Comparison of ENCODE assay signal across 9 mouse cellular contexts in the genomic region with DNA sequence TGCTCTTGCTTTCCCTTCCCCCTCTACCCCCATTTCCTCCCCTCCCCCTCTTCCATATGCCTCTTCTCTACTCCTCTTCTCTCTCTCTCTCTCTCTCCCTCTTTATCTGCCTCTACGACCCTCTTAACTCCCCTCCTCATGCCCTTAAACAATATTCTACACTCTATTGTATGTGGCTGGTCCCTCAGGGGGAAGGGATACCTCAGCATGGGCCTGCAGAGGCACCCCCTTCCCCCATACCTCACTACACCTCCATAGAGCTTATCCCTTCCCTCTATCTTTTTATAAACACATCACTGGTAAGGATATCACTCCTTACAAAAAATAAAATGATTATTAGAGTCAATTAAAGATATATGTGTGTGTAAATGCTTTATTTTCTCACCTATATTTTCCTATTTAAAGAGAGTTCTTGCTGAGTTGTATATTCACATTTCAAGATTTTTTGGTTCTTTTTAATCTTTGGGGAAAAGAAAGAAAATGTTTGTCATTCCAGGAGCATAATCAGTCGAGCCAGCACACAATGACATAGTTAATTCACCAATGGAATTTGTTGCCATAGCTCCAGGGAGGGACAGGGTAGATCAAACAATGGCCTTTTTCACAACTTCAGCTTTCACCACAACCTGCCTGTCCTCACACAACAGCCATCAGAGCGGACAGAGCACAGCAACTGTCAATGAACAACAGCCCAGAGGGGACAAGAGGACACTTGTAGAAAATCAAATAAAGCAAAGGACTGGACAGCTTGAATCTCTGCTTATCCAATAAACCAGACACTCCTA. TPM values are rescaled to one million over a fixed set of nuclear protein-coding genes. Genes with fewer than 3 reads are reported as not detected.
A peak's percentile ranks its signal among the peaks of the same experiment; 100 is the strongest.
DNase-seq lines count a peak whose midpoint lies in the region; ATAC-seq and TF ChIP-seq lines count a peak whose summit lies in the region.
"Had no signal": no experiment of that assay in that cellular context is flagged by ENCODE, and none has a peak within 500 bp of the region (broad histone marks: within the 10 kb centered on the region; RNA-seq: fewer than 3 reads in every experiment).

A gene (plus strand): TSS at position 646 of the 785 bp plus-strand sequence.

- WGBS in hindbrain, embryonic 12.5 days: 23% methylated on average over 3 of the region's 3 CpGs
- WGBS in intestine, postnatal 0 days: 32% methylated on average over 3 of the region's 3 CpGs
- WGBS in heart, adult 2 months: 30% methylated on average over 3 of the region's 3 CpGs

- no peak within 1 kb of the TSS; the same call in 1 of the 2 replicates for H3K4me3 ChIP-seq in G1E (ENCODE audit: low read depth, low read length)
- H3K4me3 ChIP-seq in bone marrow macrophage, adult 2 months (ENCODE audit: insufficient read depth, low read length): no peak within 1 kb of the TSS
- H3K4me3 ChIP-seq in hindbrain, embryonic 12.5 days: no peak within 1 kb of the TSS
- no peak within 1 kb of the TSS for H3K4me3 ChIP-seq in intestine, postnatal 0 days (ENCODE audit: low read depth, low read length)
- no peak within 1 kb of the TSS for H3K4me3 ChIP-seq in heart, adult 2 months
- H3K4me3 ChIP-seq: stomach, embryonic 15.5 days had no signal

- DNase-seq in G1E (ENCODE audit: low spot score): no peak
- DNase-seq in left cerebral cortex, postnatal 4 days: no peak
- DNase-seq in heart, adult 2 months: no peak
- DNase-seq in heart, adult 18-20 months: no peak

- H3K4me2 ChIP-seq in hindbrain, embryonic 12.5 days (replicated peaks): no peak within 1 kb of the TSS
- H3K4me2 ChIP-seq in intestine, postnatal 0 days (replicated peaks; ENCODE audit: low read depth): no peak within 1 kb of the TSS
- H3K4me2 ChIP-seq: stomach, embryonic 15.5 days had no signal

- peaks cover 11% of the 10 kb centered on the region for H3K4me1 ChIP-seq in G1E (ENCODE audit: insufficient read depth, low read depth, low read length)
- H3K4me1 ChIP-seq in bone marrow macrophage, adult 2 months (ENCODE audit: control insufficient read depth, insufficient read depth, low read length): peaks cover 4% of the 10 kb centered on the region
- no peaks in the 10 kb centered on the region for H3K4me1 ChIP-seq in hindbrain, embryonic 12.5 days
- H3K4me1 ChIP-seq in intestine, postnatal 0 days (replicated peaks; ENCODE audit: control insufficient read depth, insufficient read depth, low read length): no peaks in the 10 kb centered on the region
- no peaks in the 10 kb centered on the region for H3K4me1 ChIP-seq in heart, adult 2 months (ENCODE audit: control insufficient read depth, insufficient read depth, low read length)
- H3K4me1 ChIP-seq: stomach, embryonic 15.5 days had no signal

- TF ChIP-seq EP300 in heart, adult 2 months (IDR thresholded peaks at IDR 0.05; ENCODE audit: insufficient read depth, low read depth, low read length): no peak

- no peak for TF ChIP-seq POLR2A in bone marrow macrophage, adult 2 months (IDR thresholded peaks at IDR 0.05; ENCODE audit: borderline replicate concordance, low read depth, low read length)
- TF ChIP-seq POLR2A in heart, adult 2 months (IDR thresholded peaks at IDR 0.05; ENCODE audit: insufficient read depth, low read depth, low read length): no peak

- H3K9ac ChIP-seq in hindbrain, embryonic 12.5 days: no peak within 1 kb of the TSS
- H3K9ac ChIP-seq in intestine, postnatal 0 days (ENCODE audit: low read depth, low read length): no peak within 1 kb of the TSS
- no peak within 1 kb of the TSS for H3K9ac ChIP-seq in heart, adult 2 months (ENCODE audit: low read depth, low read length)
- H3K9ac ChIP-seq: stomach, embryonic 15.5 days had no signal

- H3K9me3 ChIP-seq in G1E (replicated peaks): no peaks in the 10 kb centered on the region
- no peaks in the 10 kb centered on the region for H3K9me3 ChIP-seq in hindbrain, embryonic 12.5 days (replicated peaks)
- no peaks in the 10 kb centered on the region for H3K9me3 ChIP-seq in intestine, postnatal 0 days (ENCODE audit: control insufficient read depth)
- H3K9me3 ChIP-seq: stomach, embryonic 15.5 days had no signal

- no peaks in the 10 kb centered on the region for H3K27me3 ChIP-seq in G1E (ENCODE audit: insufficient read depth, low read length)
- no peaks in the 10 kb centered on the region for H3K27me3 ChIP-seq in hindbrain, embryonic 12.5 days
- H3K27me3 ChIP-seq in intestine, postnatal 0 days (replicated peaks; ENCODE audit: control insufficient read depth, insufficient read depth, low read length): no peaks in the 10 kb centered on the region
- H3K27me3 ChIP-seq in heart, adult 2 months (ENCODE audit: control insufficient read depth, insufficient read depth, low read length): no peaks in the 10 kb centered on the region
- H3K27me3 ChIP-seq: stomach, embryonic 15.5 days had no signal

- no peaks in the 10 kb centered on the region for H3K79me2 ChIP-seq in heart, adult 2 months (replicated peaks; ENCODE audit: control insufficient read depth, insufficient read depth, low read length)

- TF ChIP-seq CTCF in G1E (IDR thresholded peaks at IDR 0.05; ENCODE audit: low read depth, low read length): no peak
- TF ChIP-seq CTCF in bone marrow macrophage, adult 2 months (IDR thresholded peaks at IDR 0.05; ENCODE audit: low read depth, low read length): no peak
- no peak for TF ChIP-seq CTCF in intestine, postnatal 0 days (IDR thresholded peaks at IDR 0.05; ENCODE audit: low read depth)
- no peak for TF ChIP-seq CTCF in heart, adult 2 months (IDR thresholded peaks at IDR 0.05)

- H3K27ac ChIP-seq in bone marrow macrophage, adult 2 months (ENCODE audit: insufficient read depth, low read depth, low read length): peak within 1 kb of the TSS; percentile 36
- no peak within 1 kb of the TSS for H3K27ac ChIP-seq in hindbrain, embryonic 12.5 days
- no peak within 1 kb of the TSS for H3K27ac ChIP-seq in intestine, postnatal 0 days (ENCODE audit: low read depth, low read length)
- H3K27ac ChIP-seq in heart, adult 2 months: no peak within 1 kb of the TSS
- H3K27ac ChIP-seq: stomach, embryonic 15.5 days had no signal

- ATAC-seq in G1E (ENCODE audit: extremely low read depth, insufficient number of reproducible peaks, low FRiP score, poor library complexity, severe bottlenecking): no peak
- ATAC-seq in hindbrain, embryonic 12.5 days (ENCODE audit: low FRiP score): no peak
- ATAC-seq in intestine, postnatal 0 days: no peak
- ATAC-seq in activated CD4-positive, CD25-positive, alpha-beta regulatory T cell, adult 4 months: no peak

- no peaks in the 10 kb centered on the region for H3K36me3 ChIP-seq in G1E (replicated peaks)
- no peaks in the 10 kb centered on the region for H3K36me3 ChIP-seq in hindbrain, embryonic 12.5 days
- no peaks in the 10 kb centered on the region for H3K36me3 ChIP-seq in intestine, postnatal 0 days (ENCODE audit: control insufficient read depth, insufficient read depth)
- H3K36me3 ChIP-seq in heart, adult 2 months (ENCODE audit: control insufficient read depth, insufficient read depth, low read length): no peaks in the 10 kb centered on the region
- H3K36me3 ChIP-seq: stomach, embryonic 15.5 days had no signal

- intact Hi-C loops in left cerebral cortex, postnatal 4 days (cut with DNase I): no loop called here
- intact Hi-C loops in heart, adult 2 months (cut with DNase I): no loop called here

RNA-seq across cellular contexts. Expression of the gene that starts here (rescaled TPM):
- 6.0 and 17.1 TPM in 2 replicates for total RNA-seq in G1E (2014; fragmentation: Nextera tagmentation)
- total RNA-seq in G1E (2017): 11.0 and 16.8 TPM in 2 replicates
- polyA plus RNA-seq in G1E (2012): 1.3 and 1.8 TPM in 2 replicates
- polyA plus RNA-seq in bone marrow macrophage, adult 2 months (2012; ENCODE audit: insufficient read depth, insufficient read length, missing spikeins): 2.0 and 4.2 TPM in 2 replicates
- 20.9 and 22.3 TPM in 2 replicates for polyA plus RNA-seq in hindbrain, embryonic 12.5 days (2016; fragmentation: Nextera tagmentation; extraction: Ambion mirVana)
- 10 to 100 TPM; 64.8 to 67.3 TPM for total RNA-seq in left cerebral cortex, postnatal 4 days (2021)
- 0.30 and 0.58 TPM in 2 replicates for polyA plus RNA-seq in intestine, postnatal 0 days (2015; fragmentation: Nextera tagmentation; extraction: Ambion mirVana)
- polyA plus RNA-seq in activated CD4-positive, CD25-positive, alpha-beta regulatory T cell, adult 4 months (2017; shearing (Covaris generic)): 1 to 10 TPM; 1.7 to 2.4 TPM
- under 1 TPM; 0.05 to 0.25 TPM for total RNA-seq in heart, adult 2 months (2021)
- polyA plus RNA-seq in heart, adult 2 months (2012; rRNA removed): 0.16 and 0.18 TPM in 2 replicates
- total RNA-seq in heart, adult 18-20 months (2021): under 1 TPM; 0.07 to 0.15 TPM

Comparison
In these comparisons a context has a peak if more than half of its experiments do, and no peak if none do; other contexts are left out.
1. RNA of the gene that starts here (total RNA-seq): 64.8 to 67.3 TPM in left cerebral cortex, postnatal 4 days and 6.0 to 17.1 TPM in G1E; 0.05 to 0.25 TPM in heart, adult 2 months and 0.07 to 0.15 TPM in heart, adult 18-20 months; every median in the first group is over 4 times any median in the second.